Comparison of ENCODE assay signal across 27 mouse cellular contexts in the genomic region with DNA sequence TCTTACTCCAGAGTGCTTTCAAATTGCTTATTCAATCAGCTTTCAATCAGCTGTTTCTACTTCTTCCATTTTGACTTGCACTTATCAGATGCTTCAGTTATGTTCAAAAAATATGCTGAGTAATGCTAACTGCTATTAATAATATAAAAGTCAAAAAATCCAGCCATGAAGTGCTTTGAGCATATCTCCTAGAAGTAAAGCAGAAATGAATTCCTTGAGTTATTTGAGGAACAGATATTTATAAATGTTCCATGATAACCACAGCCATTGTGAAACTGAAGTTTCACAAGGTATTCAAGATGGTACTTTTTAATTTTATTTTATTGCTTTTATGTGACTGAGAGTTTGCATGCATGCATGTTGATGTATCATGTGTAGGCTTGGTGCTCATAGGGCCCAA.
"Had no signal": no experiment of that assay in that cellular context is flagged by ENCODE, and none has a peak within 500 bp of the region (broad histone marks: within the 10 kb centered on the region; RNA-seq: fewer than 3 reads in every experiment).

No protein-coding gene starts in this region.

- H3K27ac ChIP-seq: gastrocnemius, adult 2 months; heart, adult 2 months; hindbrain, embryonic 10.5 days; hindbrain, embryonic 12.5 days; hindbrain, embryonic 14.5 days; intestine, embryonic 15.5 days; layer of hippocampus, adult 2 months; limb, embryonic 13.5 days; limb, embryonic 15.5 days; liver, embryonic 12.5 days; liver, embryonic 14.5 days had no signal

- H3K9me3 ChIP-seq: heart, embryonic 12.5 days; hindbrain, embryonic 10.5 days; hindbrain, embryonic 12.5 days; intestine, embryonic 15.5 days; limb, embryonic 13.5 days; limb, embryonic 15.5 days; liver, embryonic 12.5 days had no signal

- H3K4me3 ChIP-seq: gastrocnemius, adult 2 months; heart, adult 2 months; heart, embryonic 12.5 days; hindbrain, embryonic 10.5 days; hindbrain, embryonic 12.5 days; intestine, embryonic 15.5 days; layer of hippocampus, adult 2 months; limb, embryonic 13.5 days; limb, embryonic 15.5 days; liver, embryonic 12.5 days had no signal

- H3K36me3 ChIP-seq: heart, embryonic 12.5 days; hindbrain, embryonic 10.5 days; hindbrain, embryonic 12.5 days; intestine, embryonic 15.5 days; limb, embryonic 13.5 days; limb, embryonic 15.5 days; liver, embryonic 12.5 days had no signal

- H3K9ac ChIP-seq: heart, embryonic 12.5 days; hindbrain, embryonic 12.5 days; hindbrain, embryonic 14.5 days; intestine, embryonic 15.5 days; limb, embryonic 13.5 days; limb, embryonic 15.5 days; liver, embryonic 12.5 days; liver, embryonic 14.5 days had no signal

- ATAC-seq: hindbrain, embryonic 16.5 days; inflammation-experienced regulatory T-cells, adult 6 months; intestine, embryonic 15.5 days; intestine, postnatal 0 days; liver, embryonic 12.5 days had no signal

- DNase-seq: gastrocnemius, adult 2 months; gastrocnemius, postnatal 10 days; gastrocnemius, postnatal 25 days; heart, adult 11 months; heart, adult 2 months; heart, postnatal 10 days; heart, postnatal 4 days; kidney, adult 18-20 months; kidney, adult 8-10 months; kidney, postnatal 10 days; kidney, postnatal 25 days; kidney, postnatal 4 days; layer of hippocampus, postnatal 36 days; left cerebral cortex, postnatal 4 days had no signal

- H3K4me1 ChIP-seq: heart, embryonic 12.5 days; hindbrain, embryonic 10.5 days; hindbrain, embryonic 12.5 days; intestine, embryonic 15.5 days; limb, embryonic 13.5 days; limb, embryonic 15.5 days; liver, embryonic 12.5 days had no signal

- H3K4me2 ChIP-seq: heart, embryonic 12.5 days; hindbrain, embryonic 12.5 days; hindbrain, embryonic 14.5 days; intestine, embryonic 15.5 days; limb, embryonic 13.5 days; limb, embryonic 15.5 days; liver, embryonic 12.5 days had no signal

- H3K27me3 ChIP-seq: heart, embryonic 12.5 days; hindbrain, embryonic 12.5 days; intestine, embryonic 15.5 days; limb, embryonic 13.5 days; limb, embryonic 15.5 days; liver, embryonic 12.5 days had no signal
